Mouse (Mus musculus) cerebellum, adult 2 months (tissue): ENCODE measurements at regions not wholly inside any gene's neighbourhood (a gene's known extent, or its start where the extent isn't known, plus 50 kb on each side); places are given as distances from the start of the nearest gene placed in this dataset.

Experiments
- CTCF ChIP-seq: fragments of 200-500 bp; IDR thresholded peaks from 2 replicates; pipeline ENCODE4 v1.5.1; 2011; ENCODE audit warnings: low read depth, mild to moderate bottlenecking, control low read depth, low read length, moderate library complexity, borderline replicate concordance; ENCODE audit not compliant: insufficient read depth
- POLR2A ChIP-seq: fragments of 200-500 bp; IDR thresholded peaks from 2 replicates; pipeline ENCODE4 v1.6.1; 2011; ENCODE audit warnings: low read length, control low read depth, borderline replicate concordance; ENCODE audit not compliant: insufficient read depth

GRCm38 (mm10) chr17:49190337-49190736 lies 237.8 kb upstream of the Mocs1 start:
- TF ChIP-seq POLR2A = no peak
- no peak for TF ChIP-seq CTCF
